In genomic region chr6:149580053-149580452, GRCm38 (mm10) we compare ENCODE assay signal across 28 mouse cellular contexts.
"Had no signal": no experiment of that assay in that cellular context is flagged by ENCODE, and none has a peak within 500 bp of the region (broad histone marks: within the 10 kb centered on the region; RNA-seq: fewer than 3 reads in every experiment).

No protein-coding gene starts in this region.

- H3K4me2 ChIP-seq: embryonic facial prominence, embryonic 12.5 days; embryonic facial prominence, embryonic 13.5 days; embryonic facial prominence, embryonic 15.5 days; forebrain, embryonic 12.5 days; forebrain, embryonic 13.5 days; forebrain, embryonic 15.5 days had no signal

- H3K4me1 ChIP-seq: embryonic facial prominence, embryonic 10.5 days; embryonic facial prominence, embryonic 12.5 days; embryonic facial prominence, embryonic 13.5 days; embryonic facial prominence, embryonic 15.5 days; forebrain, embryonic 10.5 days; forebrain, embryonic 12.5 days; forebrain, embryonic 13.5 days; forebrain, embryonic 15.5 days had no signal

- H3K36me3 ChIP-seq: embryonic facial prominence, embryonic 12.5 days; embryonic facial prominence, embryonic 15.5 days had no signal

- H3K27me3 ChIP-seq: embryonic facial prominence, embryonic 12.5 days; embryonic facial prominence, embryonic 13.5 days; embryonic facial prominence, embryonic 15.5 days; forebrain, embryonic 12.5 days; forebrain, embryonic 13.5 days; forebrain, embryonic 15.5 days had no signal

- H3K4me3 ChIP-seq: embryonic facial prominence, embryonic 10.5 days; embryonic facial prominence, embryonic 12.5 days; embryonic facial prominence, embryonic 13.5 days; embryonic facial prominence, embryonic 15.5 days; erythroblast, embryonic 14.5 days; forebrain, embryonic 10.5 days; forebrain, embryonic 12.5 days; forebrain, embryonic 13.5 days; forebrain, embryonic 15.5 days; gastrocnemius, adult 2 months had no signal

- DNase-seq: cerebellum, adult 2 months; cerebellum, adult 8-10 months; cerebellum, adult 9-10 months; cerebellum, adult 9-11 months; cerebellum, postnatal 10 days; cerebellum, postnatal 14 days; cerebellum, postnatal 25 days; cerebellum, postnatal 36 days; embryo, embryonic 11 days; forebrain, postnatal 0 days; gastrocnemius, adult 2 months; gastrocnemius, postnatal 10 days; gastrocnemius, postnatal 14 days; gastrocnemius, postnatal 25 days; gastrocnemius, postnatal 36 days; heart, adult 11 months; heart, adult 18-20 months had no signal

- ATAC-seq: forebrain, embryonic 13.5 days; forebrain, embryonic 14.5 days; forebrain, embryonic 15.5 days; forebrain, embryonic 16.5 days; forebrain, postnatal 0 days had no signal

- H3K27ac ChIP-seq: embryonic facial prominence, embryonic 10.5 days; embryonic facial prominence, embryonic 12.5 days; embryonic facial prominence, embryonic 13.5 days; embryonic facial prominence, embryonic 15.5 days; forebrain, embryonic 10.5 days; forebrain, embryonic 12.5 days; forebrain, embryonic 13.5 days; forebrain, embryonic 15.5 days; gastrocnemius, adult 2 months had no signal

- H3K9ac ChIP-seq: embryonic facial prominence, embryonic 12.5 days; embryonic facial prominence, embryonic 13.5 days; embryonic facial prominence, embryonic 15.5 days; forebrain, embryonic 12.5 days; forebrain, embryonic 13.5 days; forebrain, embryonic 15.5 days; forebrain, postnatal 0 days had no signal
